Mouse (Mus musculus): ENCODE data around the gene Pgs1.

DNA sequence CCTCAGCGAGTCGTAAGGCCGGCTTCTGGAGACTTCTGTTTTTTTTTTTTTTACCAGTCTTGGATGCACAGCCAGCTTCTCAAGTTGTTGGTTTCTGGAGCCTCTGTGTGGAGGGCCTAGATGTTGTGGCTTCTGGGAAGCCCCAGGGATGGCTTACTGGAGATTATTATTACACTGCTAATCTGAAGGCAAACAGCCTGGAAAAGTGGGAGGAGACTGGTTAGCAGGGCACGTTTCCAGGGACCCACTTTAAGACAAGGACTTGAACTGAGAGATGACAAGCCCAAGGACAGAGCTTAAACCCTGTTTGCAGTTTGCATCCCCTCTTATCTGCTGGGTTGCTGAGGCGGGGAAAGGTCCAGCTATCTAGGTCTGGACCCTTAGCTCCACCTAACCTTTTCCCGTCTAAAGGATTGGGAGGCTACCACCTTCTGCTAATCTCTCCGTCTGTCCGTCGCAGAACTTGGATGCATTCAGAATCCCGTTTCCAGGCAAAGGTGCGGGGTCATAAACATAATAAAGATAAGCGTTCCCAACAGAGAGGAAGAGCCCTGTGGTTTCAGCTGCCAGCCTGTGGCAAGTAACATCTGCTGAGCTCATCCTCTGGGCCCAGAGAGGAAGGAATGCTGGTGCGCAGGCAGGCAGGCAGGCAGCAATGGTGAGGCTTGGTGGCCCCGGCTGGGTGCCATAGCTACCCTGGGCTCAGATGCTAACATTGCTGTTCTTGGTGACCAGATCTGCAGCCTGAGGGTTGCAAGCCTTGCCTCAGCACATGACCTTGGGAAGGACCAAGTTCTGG is 11.6 kb upstream of the Pgs1 start:
- TF ChIP-seq CTCF (IDR thresholded peaks at IDR 0.05; ENCODE audit: insufficient read depth, low read depth, low read length) (no peak), POLR2A (IDR thresholded peaks at IDR 0.05; ENCODE audit: insufficient read depth, low read depth, low read length) (no peak)

All from olfactory bulb, adult 2 months (tissue).